Mouse (Mus musculus) spleen, postnatal 36 days (tissue): Measurements from ENCODE around the gene Mtmr12.

Experiments
- DNase-seq, 2 experiments: peaks; one replicate each; pipeline ENCODE4 v3.0.0; 2022; ENCODE audit warnings: low spot score in 2 of 2, mixed read lengths in 1 of 2

Gene Mtmr12

GRCm38 (mm10) chr15:12274053-12274769 lies 69.4 kb downstream of the Mtmr12 start:
- DNase-seq: no peak

DNA sequence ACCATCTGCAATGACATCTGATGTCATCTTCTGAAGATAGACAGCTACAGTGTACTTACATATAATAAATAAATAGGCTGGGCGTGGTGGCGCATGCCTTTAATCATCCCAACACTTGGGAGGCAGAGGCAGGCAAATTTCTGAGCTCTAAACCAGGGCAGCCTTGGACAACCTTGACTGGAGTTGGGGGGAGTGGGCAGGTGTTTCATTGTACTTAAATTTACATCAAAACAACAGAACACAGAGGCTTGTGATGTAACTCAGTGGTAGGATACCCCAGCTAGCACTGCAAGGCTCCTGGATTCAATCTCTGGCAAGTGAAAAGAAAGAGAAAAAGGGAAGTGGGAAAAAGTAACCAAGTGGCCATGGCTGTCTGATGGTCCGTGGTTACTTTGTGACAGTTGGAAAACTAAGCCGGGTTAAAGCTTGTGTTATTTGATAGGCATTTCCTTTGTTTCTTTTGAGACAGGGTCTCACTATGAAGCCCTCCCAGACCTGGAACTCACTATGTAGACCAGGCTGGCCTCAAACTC lies 70.3 kb downstream of the Mtmr12 start:
- DNase-seq: no peak

DNA sequence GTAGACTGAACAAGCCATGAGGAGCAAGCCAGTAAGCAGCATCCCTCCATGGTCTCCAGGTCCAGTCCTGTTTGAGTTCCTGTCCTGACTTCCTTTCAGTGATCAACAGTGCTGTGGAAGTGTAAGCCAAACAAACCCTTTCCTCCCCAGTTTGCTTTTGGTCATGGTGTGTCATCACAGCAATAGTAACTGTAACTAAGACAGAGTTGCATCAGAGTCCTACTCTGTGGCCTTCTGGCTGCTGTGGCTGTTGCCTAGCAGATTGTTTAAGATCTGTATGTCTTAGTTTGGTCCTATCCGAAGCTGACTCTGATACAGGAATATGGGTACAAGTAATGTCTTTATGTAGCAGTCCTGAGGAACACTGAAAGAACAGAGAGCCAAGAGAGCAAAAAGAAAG lies 75.0 kb downstream of the Mtmr12 start:
- no peak for DNase-seq

- DNase-seq: no peak
Measured at GRCm38 (mm10) chr15:12284794-12285534, 80.1 kb downstream of the Mtmr12 start.

DNA sequence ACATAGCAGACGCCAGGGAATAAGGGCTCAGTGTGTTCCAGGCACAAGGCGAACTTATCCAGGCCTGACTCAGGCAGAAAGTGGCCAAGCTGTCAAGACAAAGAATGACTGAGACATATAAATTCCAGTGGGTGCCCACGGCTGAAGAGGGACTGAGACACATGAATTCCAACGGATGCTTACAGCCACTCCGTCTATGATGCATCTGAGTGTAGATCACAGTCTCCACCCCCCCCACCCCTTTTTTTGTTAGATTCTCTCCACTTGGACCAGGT lies 80.6 kb downstream of the Mtmr12 start:
- DNase-seq: no peak

DNA sequence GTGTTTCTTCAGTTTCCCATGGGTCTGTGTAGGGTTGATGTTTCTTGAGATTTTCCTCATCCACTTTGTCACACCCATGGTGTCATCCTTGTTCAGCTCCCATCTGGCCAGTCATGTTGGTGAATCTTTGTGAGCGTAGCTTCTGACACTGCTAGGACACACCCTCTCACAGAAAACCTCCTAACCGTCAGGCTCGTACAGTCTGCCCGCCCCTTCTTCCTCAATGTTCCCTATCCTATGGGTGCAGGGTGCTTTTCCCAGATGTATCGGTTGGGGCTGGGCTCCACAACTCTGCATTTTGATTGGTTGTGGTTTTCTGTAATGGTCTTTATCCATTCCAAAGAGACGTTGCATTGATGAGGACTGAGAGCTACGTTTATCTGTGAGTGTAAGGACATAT lies 85.5 kb downstream of the Mtmr12 start:
- no peak for DNase-seq

GRCm38 (mm10) chr15:12291757-12292156 lies 86.9 kb downstream of the Mtmr12 start:
- no peak for DNase-seq

- no peak for DNase-seq
Measured at GRCm38 (mm10) chr15:12296228-12296627, 91.4 kb downstream of the Mtmr12 start.

- DNase-seq: no peak
Measured at GRCm38 (mm10) chr15:12298231-12298737, 93.5 kb downstream of the Mtmr12 start.

DNA sequence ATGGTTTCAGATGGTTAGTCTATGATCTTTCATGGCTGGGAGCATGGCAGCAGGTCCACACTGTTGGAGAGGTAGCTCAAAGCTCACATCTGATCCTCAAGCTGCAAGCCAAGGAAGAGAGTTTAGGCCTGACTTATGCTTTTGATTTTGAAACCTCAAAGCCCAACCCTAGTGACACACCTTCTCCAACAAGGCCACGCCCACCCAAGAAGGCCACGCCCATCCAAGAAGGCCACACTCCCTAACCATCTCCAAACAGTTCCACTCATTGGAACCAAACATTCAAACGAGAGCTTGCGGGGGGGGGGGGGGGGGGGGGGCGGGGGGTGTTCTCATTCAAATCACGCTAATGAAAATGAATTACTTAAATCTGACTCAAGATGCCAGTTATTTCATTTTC lies 96.9 kb downstream of the Mtmr12 start:
- DNase-seq: no peak

GRCm38 (mm10) chr15:12306188-12307071 lies 101.6 kb downstream of the Mtmr12 start:
- DNase-seq: no peak

DNA sequence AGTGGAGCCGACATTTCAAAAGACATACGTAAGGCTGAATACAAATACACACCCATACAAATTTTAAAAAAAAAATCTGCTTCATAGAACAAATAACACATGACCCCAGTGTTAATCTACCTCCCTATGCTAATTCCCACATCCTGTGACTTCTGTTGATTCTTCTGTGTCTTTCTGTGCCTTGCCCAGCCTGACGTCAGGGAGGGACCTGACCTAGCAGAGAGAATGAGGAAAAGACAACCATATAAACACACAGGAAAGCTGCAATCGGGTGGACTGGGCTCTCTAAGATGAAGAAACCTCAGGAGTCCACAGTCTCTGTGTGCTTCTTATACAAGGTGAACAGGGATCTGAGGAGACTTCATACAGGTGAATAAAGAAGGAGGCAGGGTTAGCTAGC lies 102.3 kb downstream of the Mtmr12 start:
- DNase-seq: no peak

DNA sequence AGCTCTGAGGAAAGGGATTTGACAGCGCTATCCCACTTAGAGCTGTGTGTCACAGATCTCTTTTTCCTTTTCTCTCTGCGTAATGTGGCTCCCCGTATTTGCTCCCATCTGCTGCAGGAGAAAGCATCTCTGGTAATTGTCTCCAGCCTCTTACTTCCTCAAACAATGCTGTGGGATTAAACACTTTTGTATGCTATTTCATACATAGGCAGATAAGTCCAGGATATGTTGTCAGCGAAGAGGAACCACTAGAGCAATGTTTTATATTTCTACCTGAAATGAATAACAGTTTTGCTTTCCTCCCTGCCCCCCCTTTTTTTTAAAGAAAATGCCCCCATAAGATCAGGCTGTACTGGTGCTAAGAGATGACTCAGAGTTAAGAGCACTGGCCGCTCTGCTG lies 103.7 kb downstream of the Mtmr12 start:
- DNase-seq: no peak

DNA sequence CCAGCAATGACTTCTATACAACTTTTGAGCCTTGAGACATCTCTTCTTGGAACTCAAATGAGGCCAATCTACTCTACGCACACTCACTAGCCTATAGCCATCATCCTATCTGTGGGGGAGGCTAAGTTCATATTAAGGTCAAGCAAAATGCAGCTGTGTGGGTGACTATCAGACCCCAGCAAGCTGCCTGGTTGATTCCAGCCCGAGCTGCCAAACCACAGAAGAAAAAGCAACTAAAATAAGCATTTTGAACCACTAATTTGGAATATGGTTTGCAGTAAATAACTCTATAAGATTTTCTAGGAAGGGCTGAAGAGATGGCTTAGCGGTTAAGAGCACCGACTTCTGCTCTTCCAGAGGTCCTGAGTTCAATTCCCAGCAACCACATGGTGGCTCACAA lies 105.8 kb downstream of the Mtmr12 start:
- DNase-seq: no peak

DNA sequence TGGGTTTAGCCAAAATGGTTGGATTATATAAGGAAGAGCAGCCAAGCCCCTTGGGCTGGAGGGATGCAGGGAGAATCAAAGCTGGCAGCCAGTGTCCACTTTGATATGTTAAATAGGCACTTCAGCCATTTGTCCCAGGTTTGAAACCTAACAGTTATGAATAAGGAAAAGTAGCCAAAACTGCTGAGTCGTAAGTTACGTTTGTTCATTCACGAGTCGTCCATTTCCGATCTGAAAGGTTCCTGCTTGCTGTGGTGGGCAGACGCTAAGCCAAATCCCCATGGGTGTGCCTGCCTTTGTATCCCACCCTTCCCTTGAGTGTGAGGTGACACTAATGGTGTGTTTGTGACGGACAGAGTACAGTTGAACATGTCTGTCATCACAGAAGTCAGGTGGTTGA lies 106.6 kb downstream of the Mtmr12 start:
- no peak for DNase-seq

DNA sequence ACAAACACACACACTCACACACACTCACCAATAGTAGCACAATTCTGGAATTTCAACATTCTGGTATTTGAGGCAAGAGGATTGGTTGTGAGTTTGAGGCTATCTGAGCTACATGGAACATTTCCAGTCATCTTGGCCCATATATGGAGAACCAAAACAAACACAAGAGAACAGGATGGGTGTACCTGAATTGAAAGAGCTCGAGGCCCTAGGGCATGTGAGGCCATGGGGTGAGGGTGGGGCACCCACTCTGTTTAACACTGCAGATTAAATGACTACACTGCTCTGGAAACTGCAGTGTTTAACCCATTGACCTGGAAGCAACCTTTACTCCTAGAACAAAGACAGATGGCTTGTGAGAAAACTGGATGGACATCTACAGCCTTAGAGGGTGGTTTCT lies 108.4 kb downstream of the Mtmr12 start:
- no peak for DNase-seq

DNA sequence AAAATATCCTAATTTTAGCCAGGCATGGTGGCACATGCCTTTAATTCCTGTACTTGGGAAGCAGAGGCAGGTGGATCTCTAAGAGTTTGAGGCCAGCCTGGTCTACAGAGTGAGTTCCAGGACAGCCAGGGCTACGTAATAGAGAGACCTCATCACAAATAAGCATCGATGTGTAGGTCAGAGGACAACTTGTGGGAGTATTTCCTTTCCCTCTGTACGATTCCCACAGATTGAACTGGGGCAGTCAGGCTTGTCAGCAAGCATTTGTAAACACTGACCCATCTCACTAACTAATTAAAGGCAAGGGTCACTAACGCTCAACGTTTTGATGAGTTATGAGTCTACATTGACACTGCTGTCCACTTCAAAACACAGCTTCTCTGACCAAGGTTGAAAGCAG lies 109.8 kb downstream of the Mtmr12 start:
- no peak for DNase-seq

GRCm38 (mm10) chr15:12315996-12316395 lies 111.2 kb downstream of the Mtmr12 start:
- DNase-seq: no peak

DNA sequence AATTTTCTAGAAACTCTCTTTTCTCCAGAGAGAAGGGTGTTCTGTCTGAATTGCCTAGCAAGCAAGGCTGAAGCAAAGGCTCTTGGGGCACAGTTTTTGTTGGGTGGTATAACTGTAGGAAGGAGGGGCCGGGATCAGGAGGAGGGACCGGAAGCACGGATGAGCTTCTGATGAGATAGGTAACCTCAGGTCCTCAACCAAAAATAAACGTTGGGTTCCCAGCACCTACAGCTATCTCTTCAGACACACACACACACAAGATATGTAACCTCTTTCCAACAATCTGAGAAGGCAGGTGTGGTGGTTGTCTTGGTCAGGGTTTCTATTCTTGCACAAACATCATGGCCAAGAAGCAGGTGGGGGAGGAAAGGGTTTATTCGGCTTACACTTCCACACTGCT lies 112.5 kb downstream of the Mtmr12 start:
- no peak for DNase-seq

DNA sequence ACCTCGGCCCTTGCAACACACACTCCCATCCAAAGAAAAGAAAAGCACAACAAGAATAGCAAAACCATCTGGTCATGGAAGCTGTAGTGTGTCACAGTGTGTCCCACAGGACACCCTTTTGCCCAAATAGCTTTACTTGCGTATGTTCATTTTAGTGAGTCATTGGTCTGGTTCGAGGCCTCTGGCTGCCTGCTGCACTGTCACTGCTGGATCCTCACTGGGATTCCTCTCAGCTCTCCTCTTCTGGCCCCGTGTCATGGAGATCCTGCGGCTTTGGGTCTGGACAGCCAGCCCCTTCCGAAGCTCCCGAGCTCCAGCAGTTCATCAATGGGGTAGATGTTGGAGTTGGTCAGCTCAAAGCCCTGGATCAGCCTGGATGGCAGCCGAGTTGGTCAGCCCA lies 113.6 kb downstream of the Mtmr12 start:
- DNase-seq: no peak

DNA sequence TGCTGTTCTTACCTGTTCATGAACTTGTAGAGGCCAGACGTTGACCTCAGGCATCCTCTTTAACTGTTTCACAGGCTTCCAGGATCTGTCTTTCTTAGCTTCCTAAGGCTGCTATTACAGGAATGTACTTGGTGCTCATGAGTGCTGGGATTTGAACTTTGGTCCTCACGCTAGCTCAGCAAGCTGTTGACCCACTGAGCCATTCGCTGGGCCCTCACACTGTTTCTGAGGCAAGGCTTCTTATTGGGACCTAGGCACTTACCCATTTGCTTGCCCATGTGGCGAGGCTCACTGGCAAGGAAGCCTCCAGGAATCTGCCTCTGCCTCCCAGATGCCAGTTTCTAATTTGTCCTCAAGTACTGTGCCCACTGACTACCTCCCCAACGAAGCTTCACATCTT lies 115.1 kb downstream of the Mtmr12 start:
- no peak for DNase-seq

DNA sequence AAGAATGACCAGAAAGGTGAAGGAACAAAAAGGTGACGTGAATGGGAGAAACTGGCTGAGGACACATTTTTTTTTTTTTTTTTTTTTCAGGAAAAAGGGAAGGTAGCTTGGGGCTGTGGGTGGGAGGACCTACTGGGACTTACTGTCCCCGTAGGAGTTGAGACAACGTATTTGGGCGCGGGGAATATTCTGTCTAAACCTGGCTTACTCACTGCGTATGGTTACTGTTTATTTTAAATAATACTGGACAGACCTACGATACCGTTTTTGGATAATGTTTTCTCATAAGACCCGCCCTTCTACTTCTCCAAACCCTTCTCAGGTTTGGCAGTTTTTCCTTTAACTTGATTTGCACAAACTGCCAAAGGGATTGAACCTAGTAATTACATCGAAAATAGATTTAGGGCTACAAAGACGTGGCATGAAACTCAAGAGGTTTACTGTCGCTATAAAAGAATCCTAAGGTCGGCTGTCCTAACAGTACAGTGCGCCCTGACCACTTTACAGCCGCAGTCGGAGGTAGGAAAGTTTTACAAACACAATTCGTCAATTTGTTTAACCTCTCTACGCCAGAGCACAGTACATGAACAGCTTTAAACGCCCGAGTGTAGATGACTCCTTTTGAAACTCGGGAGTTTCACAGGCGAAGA lies 115.7 kb downstream of the Mtmr12 start:
- DNase-seq: no peak
